Mouse (Mus musculus) liver, embryonic 14.5 days (tissue): ENCODE data around the gene Polr1c. TPM values are rescaled to one million over a fixed set of nuclear protein-coding genes. Genes with fewer than 3 reads are reported as not detected.

Experiments used
- ATAC-seq: fragments of 200-750 bp; cut with Nextera tagmentation; 2 replicates; pipeline ENCODE4 v1.8.0; 2017; ENCODE audit warnings: moderate number of reproducible peaks, mild to moderate bottlenecking, moderate library complexity; ENCODE audit not compliant: insufficient read depth
- DNase-seq, 3 experiments: peaks; one replicate each; pipeline ENCODE4 v3.0.0-alpha.2; 2012 to 2013; ENCODE audit warnings: low read depth in 3 of 3, low spot score in 3 of 3
- H3K27ac ChIP-seq: fragments of 300-500 bp; sonication (generic); 2 replicates; pipeline ENCODE4 v1.5.1; 2014; ENCODE audit warnings: moderate library complexity, mild to moderate bottlenecking, control low read depth, inconsistent platforms
- H3K27me3 ChIP-seq: fragments of 300-500 bp; sonication (generic); 2 replicates; pipeline ENCODE4 v1.6.1; 2014; ENCODE audit warnings: mild to moderate bottlenecking, low read length, moderate library complexity; ENCODE audit not compliant: control insufficient read depth, insufficient read depth
- H3K36me3 ChIP-seq: fragments of 300-500 bp; sonication (generic); replicated peaks from 2 replicates; pipeline ENCODE4 v1.6.1; 2014; ENCODE audit warnings: low read depth; ENCODE audit not compliant: control insufficient read depth, insufficient read depth
- H3K4me1 ChIP-seq, 2 experiments: fragments of 200-500 bp in 1 of 2; fragments of 300-500 bp in 1 of 2; sonication (generic) in 1 of 2; replicated peaks; 2 replicates each; pipeline ENCODE4 v1.6.1; 2012 to 2014; ENCODE audit warnings: antibody characterized with exemption in 1 of 2, inconsistent platforms in 1 of 2, low read length in 1 of 2; ENCODE audit not compliant: control insufficient read depth in 2 of 2, insufficient read depth in 2 of 2
- H3K4me2 ChIP-seq: fragments of 300-500 bp; sonication (generic); 2 replicates; pipeline ENCODE4 v1.6.1; 2014; ENCODE audit warnings: low read depth, mild to moderate bottlenecking, control low read depth, moderate library complexity
- H3K4me3 ChIP-seq, 2 experiments: fragments of 200-500 bp in 1 of 2; fragments of 300-500 bp in 1 of 2; sonication (generic) in 1 of 2; 2 replicates each; pipeline ENCODE4 v1.5.1; 2012 to 2014; ENCODE audit warnings: low read depth in 2 of 2, low read length in 2 of 2, mild to moderate bottlenecking in 2 of 2, control low read depth in 1 of 2, inconsistent platforms in 1 of 2, moderate library complexity in 1 of 2; ENCODE audit not compliant: insufficient read depth in 1 of 2
- H3K9ac ChIP-seq: fragments of 300-500 bp; sonication (generic); replicated peaks from 2 replicates; pipeline ENCODE4 v1.6.1; 2014; ENCODE audit warnings: mild to moderate bottlenecking, control low read depth, moderate library complexity
- H3K9me3 ChIP-seq: fragments of 300-500 bp; sonication (generic); 2 replicates; pipeline ENCODE4 v1.6.1; 2016; ENCODE audit warnings: low read length, mixed read lengths; ENCODE audit not compliant: control insufficient read depth
- CTCF ChIP-seq: IDR thresholded peaks from 2 replicates; pipeline ENCODE4 v1.5.1; 2016; ENCODE audit warnings: antibody characterized with exemption, low read depth, control low read depth
- EP300 ChIP-seq: IDR thresholded peaks from 2 replicates; pipeline ENCODE4 v1.6.1; 2016; ENCODE audit warnings: antibody characterized with exemption, low read depth
- WGBS: fragments of 180-500 bp; shearing (Covaris S2); extraction: QIAGEN DNeasy Blood & Tissue Kit; methylation state at CpG from one replicate; pipeline ENCODE4 v1.1.7; 2014; ENCODE audit not compliant: insufficient replicate concordance; 5-methylcytosine and 5-hydroxymethylcytosine counted together
- polyA plus RNA-seq, 2 experiments: library from polyadenylated mRNA; depleted of rRNA in 1 of 2; stranded (reverse) in 1 of 2; unstranded in 1 of 2; fragments of >200 nt; fragmentation: Nextera tagmentation in 1 of 2; extraction: Ambion mirVana in 1 of 2; gene quantifications; 2 replicates each; pipeline versions ENCODE4 v1.2.1 to v1.2.3; 2012 to 2014

The Polr1c gene
- polyA plus RNA-seq, 2 experiments: 37.3 to 40.8 TPM

- WGBS: 28% methylated on average over 14 of the region's 14 CpGs
- peaks cover 8 to 12% of the 10 kb centered on the region in 2 experiments; a peak in 3 of 4 replicates for H3K4me1 ChIP-seq
- peaks cover 18% of the 10 kb centered on the region for H3K36me3 ChIP-seq
- TF ChIP-seq EP300: no peak
- peak; percentile 69 for TF ChIP-seq CTCF
- H3K4me2 ChIP-seq: peak overlapping the region; percentile 91
- ATAC-seq (no peak), DNase-seq (peak in 1 of 3 experiments; percentile 49)
- no peak overlapping the region for H3K27ac ChIP-seq
- peak overlapping the region in 1 of 2 experiments; percentile 68; a peak in 2 of 4 replicates for H3K4me3 ChIP-seq
- peaks cover 20% of the 10 kb centered on the region for H3K27me3 ChIP-seq
- no peaks in the 10 kb centered on the region for H3K9me3 ChIP-seq
- no peak overlapping the region for H3K9ac ChIP-seq
These were observed 5.0 kb upstream of the Polr1c start for GRCm38 (mm10) chr17:46252571-46253451.

GRCm38 (mm10) chr17:46251174-46251573, 3.3 kb upstream of the Polr1c start:
- H3K27ac ChIP-seq: no peak overlapping the region
- no peak overlapping the region for H3K4me3 ChIP-seq
- H3K36me3 ChIP-seq: peaks cover 18% of the 10 kb centered on the region
- H3K4me1 ChIP-seq: peaks cover 15 to 19% of the 10 kb centered on the region in 2 experiments
- H3K4me2 ChIP-seq: no peak overlapping the region
- ATAC-seq: no peak
- no peak overlapping the region for H3K9ac ChIP-seq
- peaks cover 20% of the 10 kb centered on the region for H3K27me3 ChIP-seq
- DNase-seq: no peak
- WGBS: 78% methylated on average over 7 of the region's 7 CpGs
- TF ChIP-seq CTCF: peak; percentile 42; the same call in 1 of the 2 replicates
- no peak for TF ChIP-seq EP300
- H3K9me3 ChIP-seq: no peaks in the 10 kb centered on the region

- no peaks in the 10 kb centered on the region for H3K27me3 ChIP-seq
- peak overlapping the region; percentile 64 for H3K27ac ChIP-seq
- ATAC-seq (peak; percentile 60), DNase-seq (no peak)
- TF ChIP-seq EP300 (no peak), CTCF (no peak)
- peak overlapping the region; percentile 68 for H3K4me2 ChIP-seq
- under 1% methylated on average over 37 of the region's 37 CpGs for WGBS
- peak overlapping the region; percentile 86 to 95 for H3K4me3 ChIP-seq
- H3K4me1 ChIP-seq: peaks cover 13 to 15% of the 10 kb centered on the region in 2 experiments
- H3K9ac ChIP-seq: peak overlapping the region; percentile 82
- H3K36me3 ChIP-seq: peaks cover 47% of the 10 kb centered on the region
- no peaks in the 10 kb centered on the region for H3K9me3 ChIP-seq
These were observed 302 bp upstream of the Polr1c start for GRCm38 (mm10) chr17:46248189-46248522.

GRCm38 (mm10) chr17:46244579-46244978, 3.3 kb downstream of the Polr1c start:
- peaks cover 13 to 15% of the 10 kb centered on the region in 2 experiments for H3K4me1 ChIP-seq
- H3K4me3 ChIP-seq: no peak overlapping the region
- no peaks in the 10 kb centered on the region for H3K9me3 ChIP-seq
- 77% methylated on average over 10 of the region's 10 CpGs for WGBS
- H3K4me2 ChIP-seq: no peak overlapping the region
- TF ChIP-seq CTCF: no peak
- TF ChIP-seq EP300: no peak
- H3K36me3 ChIP-seq: peaks cover 61% of the 10 kb centered on the region
- H3K27me3 ChIP-seq: no peaks in the 10 kb centered on the region
- ATAC-seq (no peak), DNase-seq (no peak)
- H3K9ac ChIP-seq: no peak overlapping the region
- no peak overlapping the region for H3K27ac ChIP-seq

- H3K27ac ChIP-seq: no peak overlapping the region
- DNase-seq (no peak), ATAC-seq (no peak)
- H3K4me2 ChIP-seq: no peak overlapping the region
- peaks cover 7 to 8% of the 10 kb centered on the region in 2 experiments for H3K4me1 ChIP-seq
- no peak overlapping the region for H3K9ac ChIP-seq
- H3K4me3 ChIP-seq: no peak overlapping the region
- TF ChIP-seq EP300 (no peak), CTCF (no peak)
- H3K9me3 ChIP-seq: no peaks in the 10 kb centered on the region
- 74% methylated on average over 2 of the region's 2 CpGs for WGBS
- H3K36me3 ChIP-seq: peaks cover 56% of the 10 kb centered on the region
- H3K27me3 ChIP-seq: no peaks in the 10 kb centered on the region
These were observed 4.2 kb downstream of the Polr1c start for GRCm38 (mm10) chr17:46243624-46244023.
